Mouse (Mus musculus): ENCODE data around the gene Trim7. TPM values are rescaled to one million over a fixed set of nuclear protein-coding genes. Genes with fewer than 3 reads are reported as not detected.

Gene Trim7
- polyA plus RNA-seq, 1 experiment = 53.6 TPM

DNA sequence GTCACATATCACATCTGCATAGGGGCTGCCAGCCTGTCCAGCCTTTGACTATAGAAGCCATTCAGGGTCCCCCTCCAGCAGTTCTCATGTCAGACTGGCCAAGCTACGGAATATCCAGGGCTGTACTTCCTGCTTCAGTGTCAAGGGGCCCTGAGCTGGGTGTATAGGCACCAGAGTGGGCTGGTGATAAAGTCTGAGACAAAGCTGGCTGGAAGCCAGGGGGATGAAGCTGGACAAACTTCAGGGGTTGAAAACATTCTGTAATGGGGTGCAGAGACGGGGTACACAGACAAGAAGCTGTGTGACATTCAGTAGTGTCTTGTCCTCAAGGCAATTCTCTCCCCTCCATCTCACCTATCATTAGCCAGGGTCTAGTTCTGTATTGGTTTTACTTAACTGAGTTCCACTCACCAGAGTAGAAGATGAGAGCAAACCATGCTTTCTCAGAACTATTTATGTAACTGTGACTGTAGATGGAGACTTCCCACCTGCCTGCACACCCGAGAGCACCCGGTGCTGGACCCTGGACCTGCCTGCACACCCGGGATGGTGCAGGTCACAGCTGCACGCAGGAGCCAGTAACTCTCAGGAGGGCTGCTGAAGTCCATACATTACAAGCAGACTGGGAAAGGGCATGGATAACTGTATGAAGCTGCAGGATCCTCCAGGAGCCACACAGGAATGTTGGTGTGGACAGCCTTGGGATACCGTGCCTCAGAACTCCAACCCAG, 43.6 kb downstream of the Trim7 start:
- Histone ChIP-seq H3K4me1 (ENCODE audit: control insufficient read depth, insufficient read depth, insufficient read length) (peaks cover 4% of the 10 kb centered on the region; the same call in 1 of the 2 replicates), H3K4me3 (ENCODE audit: extremely low read depth, insufficient read depth, insufficient read length) (peak overlapping the region; percentile 63), H3K36me3 (ENCODE audit: control insufficient read depth, insufficient read depth, low read length) (peaks cover 25% of the 10 kb centered on the region), H3K27me3 (ENCODE audit: control insufficient read depth, insufficient read depth, low read length) (no peaks in the 10 kb centered on the region), H3K27ac (ENCODE audit: insufficient read depth, low read length) (peak overlapping the region; percentile 67)
- DNase-seq (ENCODE audit: low read depth in 1 of 2, low spot score in 2 of 2) = no peak
- TF ChIP-seq POLR2A (IDR thresholded peaks at IDR 0.05; ENCODE audit: low read depth, low read length) (no peak), CTCF (IDR thresholded peaks at IDR 0.05; ENCODE audit: extremely low read depth, insufficient read depth, insufficient read length, insufficient replicate concordance) (no peak)
- 3% methylated on average over 7 of the region's 7 CpGs for WGBS

DNA sequence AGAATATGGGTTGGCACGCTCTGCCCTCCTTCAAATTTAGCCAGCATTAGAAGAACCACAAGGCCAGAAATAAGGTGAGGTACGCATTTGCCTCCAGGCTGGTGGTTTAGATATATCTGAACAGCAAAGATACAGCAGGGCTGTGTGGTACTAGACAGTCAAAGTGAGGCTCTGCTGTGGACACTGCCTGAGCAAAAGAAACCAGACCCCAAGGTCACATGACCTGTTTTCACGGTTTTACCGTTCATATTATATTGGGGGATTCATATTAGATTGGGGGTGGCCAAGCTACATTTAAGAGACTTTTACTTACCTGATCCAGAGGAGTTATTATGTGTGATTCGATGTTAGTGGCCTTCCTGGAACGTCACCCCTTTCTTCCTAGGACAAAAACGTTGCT, 44.8 kb downstream of the Trim7 start:
- under 1% methylated on average over 7 of the region's 7 CpGs for WGBS
- H3K4me3 ChIP-seq (ENCODE audit: extremely low read depth, insufficient read depth, insufficient read length) = peak overlapping the region; percentile 63

DNA sequence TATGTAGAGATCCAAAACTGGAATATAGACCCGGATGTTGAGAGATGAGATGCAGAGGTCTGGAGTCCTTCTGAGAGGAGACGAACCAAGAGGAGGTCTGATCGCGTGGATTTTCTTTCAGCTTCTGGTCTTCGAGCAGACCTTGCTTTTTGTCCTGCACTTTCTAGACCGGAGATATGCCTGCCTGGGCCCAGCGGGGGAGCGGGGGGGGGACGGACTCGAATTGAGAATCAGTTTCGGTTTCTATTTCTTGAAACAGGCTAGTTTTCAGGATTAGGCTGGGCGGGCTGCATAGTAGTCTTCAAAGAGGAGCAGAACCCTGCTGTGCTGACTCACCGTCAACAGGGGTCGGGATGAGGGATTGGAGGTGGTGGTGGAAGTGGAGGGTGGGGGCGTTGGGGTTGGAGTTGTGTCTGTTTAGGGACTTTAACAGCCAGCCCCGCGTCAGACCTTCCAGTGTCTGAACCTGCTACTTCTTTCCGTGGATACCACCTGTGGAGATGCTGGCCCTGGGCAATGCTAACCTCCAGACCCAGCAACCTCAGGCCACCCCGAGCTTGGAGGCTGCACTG, 45.3 kb downstream of the Trim7 start, which contains the start of gene Irgm1:
Gene Irgm1 (minus strand): TSS at position 483 of the 572 bp plus-strand sequence.
- peak; percentile 68 to 76 for DNase-seq (ENCODE audit: low read depth in 1 of 2, low spot score in 2 of 2)

More for the DNA sequence above, 44.8 kb downstream of the Trim7 start:
- Histone ChIP-seq H3K27me3 (ENCODE audit: control insufficient read depth, insufficient read depth, low read length) (no peaks in the 10 kb centered on the region), H3K4me1 (ENCODE audit: control insufficient read depth, insufficient read depth, insufficient read length) (peaks cover 7% of the 10 kb centered on the region; the same call in 1 of the 2 replicates), H3K27ac (ENCODE audit: insufficient read depth, low read length) (peak overlapping the region; percentile 97), H3K36me3 (ENCODE audit: control insufficient read depth, insufficient read depth, low read length) (peaks cover 16% of the 10 kb centered on the region)
- no peak for DNase-seq (ENCODE audit: low read depth in 1 of 2, low spot score in 2 of 2)
- no peak for TF ChIP-seq POLR2A (IDR thresholded peaks at IDR 0.05; ENCODE audit: low read depth, low read length)
- TF ChIP-seq CTCF (IDR thresholded peaks at IDR 0.05; ENCODE audit: extremely low read depth, insufficient read depth, insufficient read length, insufficient replicate concordance) = no peak

DNA sequence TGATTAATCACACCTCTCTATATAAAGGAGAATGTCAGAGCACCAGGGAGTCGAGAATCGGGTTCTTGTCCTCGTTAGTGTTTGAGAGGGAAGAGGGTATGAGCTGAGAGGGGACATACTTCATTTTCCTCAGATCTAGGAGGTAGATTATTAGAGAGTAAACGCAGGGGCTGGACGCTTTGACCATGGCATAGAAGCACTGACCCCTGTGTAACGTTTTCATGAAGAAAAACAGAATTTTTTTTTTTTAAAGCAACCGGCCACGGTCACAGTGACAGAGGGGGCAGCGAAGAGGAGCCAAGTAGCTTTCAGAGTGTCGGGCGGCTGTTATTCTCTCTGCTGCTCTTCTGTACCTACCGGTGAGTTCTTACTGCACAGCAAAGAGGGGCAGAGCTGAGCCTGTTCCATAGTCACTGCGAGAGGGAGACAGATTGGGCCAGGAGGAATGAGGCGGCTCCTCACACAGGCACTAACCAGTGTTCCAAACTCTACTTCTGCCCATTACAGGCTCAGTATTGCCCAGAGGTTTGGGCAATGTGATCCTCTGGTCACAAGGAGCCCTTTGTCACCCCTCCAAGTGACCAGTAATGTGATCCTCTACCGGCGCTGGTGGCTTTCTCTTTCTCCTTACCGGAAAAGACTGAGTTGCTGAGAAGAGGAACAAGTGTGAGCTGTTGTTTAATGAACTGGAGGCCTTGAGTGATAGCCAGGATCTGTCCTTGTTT, 46.0 kb downstream of the Trim7 start:
- no peaks in the 10 kb centered on the region for H3K27me3 ChIP-seq (ENCODE audit: control insufficient read depth, insufficient read depth, low read length)
- H3K27ac ChIP-seq (ENCODE audit: insufficient read depth, low read length) = peak overlapping the region; percentile 97
- WGBS = under 1% methylated on average over 17 of the region's 17 CpGs
- peak overlapping the region; percentile 63 for H3K4me3 ChIP-seq (ENCODE audit: extremely low read depth, insufficient read depth, insufficient read length)
- TF ChIP-seq POLR2A (IDR thresholded peaks at IDR 0.05; ENCODE audit: low read depth, low read length) = peak; percentile 34; the same call in 1 of the 2 replicates
- no peak for TF ChIP-seq CTCF (IDR thresholded peaks at IDR 0.05; ENCODE audit: extremely low read depth, insufficient read depth, insufficient read length, insufficient replicate concordance)
- peaks cover 4% of the 10 kb centered on the region for H3K36me3 ChIP-seq (ENCODE audit: control insufficient read depth, insufficient read depth, low read length)
- no peak for DNase-seq (ENCODE audit: low read depth in 1 of 2, low spot score in 2 of 2)
- peaks cover 7% of the 10 kb centered on the region; the same call in 1 of the 2 replicates for H3K4me1 ChIP-seq (ENCODE audit: control insufficient read depth, insufficient read depth, insufficient read length)

More for the DNA sequence above, 45.3 kb downstream of the Trim7 start, which contains the start of gene Irgm1:
- no peak for TF ChIP-seq CTCF (IDR thresholded peaks at IDR 0.05; ENCODE audit: extremely low read depth, insufficient read depth, insufficient read length, insufficient replicate concordance)
- peak; percentile 8; the same call in 1 of the 2 replicates for TF ChIP-seq POLR2A (IDR thresholded peaks at IDR 0.05; ENCODE audit: low read depth, low read length)
- peaks cover 7% of the 10 kb centered on the region; the same call in 1 of the 2 replicates for H3K4me1 ChIP-seq (ENCODE audit: control insufficient read depth, insufficient read depth, insufficient read length)
- H3K27ac ChIP-seq (ENCODE audit: insufficient read depth, low read length) = peak within 1 kb of the TSS; percentile 97
- peak within 1 kb of the TSS; percentile 63 for H3K4me3 ChIP-seq (ENCODE audit: extremely low read depth, insufficient read depth, insufficient read length)
- no peaks in the 10 kb centered on the region for H3K27me3 ChIP-seq (ENCODE audit: control insufficient read depth, insufficient read depth, low read length)
- H3K36me3 ChIP-seq (ENCODE audit: control insufficient read depth, insufficient read depth, low read length) = peaks cover 11% of the 10 kb centered on the region
- under 1% methylated on average over 19 of the region's 19 CpGs for WGBS

DNA sequence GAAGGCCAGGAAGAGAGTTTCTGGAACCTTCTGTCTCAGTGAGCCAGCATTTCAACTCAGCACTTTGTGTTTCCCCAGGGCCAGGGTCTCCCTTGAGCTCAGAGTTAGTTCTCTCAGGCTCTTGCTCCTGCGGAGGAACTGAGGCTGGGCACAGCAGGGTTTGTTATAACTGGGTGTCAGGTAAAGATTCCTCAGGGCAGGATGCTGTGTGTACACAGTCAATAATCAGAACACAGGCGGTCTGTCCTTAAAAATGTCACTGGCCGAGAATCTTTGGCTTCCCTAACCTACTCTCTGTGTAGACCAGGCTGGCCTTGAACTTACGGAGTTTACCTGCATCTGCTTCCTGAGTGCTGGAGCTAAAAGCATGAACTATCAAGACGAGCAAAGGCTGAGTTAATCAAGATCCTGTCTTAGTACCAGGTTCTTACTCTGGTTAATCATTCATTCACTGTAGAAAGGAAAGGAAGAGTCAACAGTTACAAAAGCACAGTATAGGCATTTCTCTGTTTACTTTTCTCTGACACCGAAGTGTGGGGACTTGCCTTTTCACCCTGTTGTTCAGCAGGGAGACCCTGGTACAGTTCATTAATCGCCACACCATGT, 46.9 kb downstream of the Trim7 start:
- WGBS = 67% methylated on average over 7 of the region's 7 CpGs
- Histone ChIP-seq H3K4me1 (ENCODE audit: control insufficient read depth, insufficient read depth, insufficient read length) (peaks cover 7% of the 10 kb centered on the region; the same call in 1 of the 2 replicates), H3K27ac (ENCODE audit: insufficient read depth, low read length) (peak overlapping the region; percentile 97), H3K36me3 (ENCODE audit: control insufficient read depth, insufficient read depth, low read length) (0 out of 2 replicates have a peak, but pooled peaks cover 2% of the 10 kb centered on the region), H3K4me3 (ENCODE audit: extremely low read depth, insufficient read depth, insufficient read length) (no peak overlapping the region), H3K27me3 (ENCODE audit: control insufficient read depth, insufficient read depth, low read length) (no peaks in the 10 kb centered on the region)
- no peak for TF ChIP-seq POLR2A (IDR thresholded peaks at IDR 0.05; ENCODE audit: low read depth, low read length)
- no peak for TF ChIP-seq CTCF (IDR thresholded peaks at IDR 0.05; ENCODE audit: extremely low read depth, insufficient read depth, insufficient read length, insufficient replicate concordance)
- DNase-seq (ENCODE audit: low read depth in 1 of 2, low spot score in 2 of 2) = no peak

DNA sequence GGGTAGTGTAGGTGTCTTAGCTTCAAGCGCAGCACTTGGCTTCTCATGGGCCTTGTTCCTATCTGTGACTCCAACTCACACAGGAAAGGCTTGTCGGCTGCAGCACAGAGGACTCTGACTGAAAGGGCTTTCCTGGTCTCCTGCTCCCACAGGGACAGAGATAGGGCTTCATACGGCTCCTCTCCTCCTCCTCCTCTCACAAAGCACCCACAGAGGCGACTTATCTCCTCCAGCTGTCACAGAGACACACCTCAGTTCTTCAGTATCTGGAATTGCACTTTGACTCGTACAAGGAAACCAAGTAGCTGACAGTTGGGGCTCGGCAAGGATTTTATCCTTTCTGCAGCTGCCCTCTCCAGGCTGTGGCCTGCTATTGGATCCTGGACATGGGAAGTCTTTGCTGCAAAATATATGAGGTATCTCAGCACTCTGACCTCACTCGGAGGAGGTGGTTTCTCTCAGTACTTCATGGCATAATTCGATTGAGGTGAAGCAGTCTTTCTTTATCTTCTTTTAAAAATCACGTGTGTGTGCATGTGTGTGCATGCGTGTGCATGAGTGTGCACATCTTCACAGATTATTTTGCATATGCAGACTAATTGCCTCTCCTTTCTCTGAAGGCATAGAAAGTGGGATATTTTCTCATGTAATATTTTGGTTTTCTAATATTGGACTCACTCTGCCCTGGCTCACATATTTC, 47.8 kb downstream of the Trim7 start:
- H3K27me3 ChIP-seq (ENCODE audit: control insufficient read depth, insufficient read depth, low read length) = no peaks in the 10 kb centered on the region
- H3K27ac ChIP-seq (ENCODE audit: insufficient read depth, low read length) = peak overlapping the region; percentile 97
- peaks cover 7% of the 10 kb centered on the region; the same call in 1 of the 2 replicates for H3K4me1 ChIP-seq (ENCODE audit: control insufficient read depth, insufficient read depth, insufficient read length)
- DNase-seq (ENCODE audit: low read depth in 1 of 2, low spot score in 2 of 2) = no peak
- TF ChIP-seq CTCF (IDR thresholded peaks at IDR 0.05; ENCODE audit: extremely low read depth, insufficient read depth, insufficient read length, insufficient replicate concordance) (no peak), POLR2A (IDR thresholded peaks at IDR 0.05; ENCODE audit: low read depth, low read length) (no peak)
- H3K4me3 ChIP-seq (ENCODE audit: extremely low read depth, insufficient read depth, insufficient read length) = no peak overlapping the region
- no peaks in the 10 kb centered on the region for H3K36me3 ChIP-seq (ENCODE audit: control insufficient read depth, insufficient read depth, low read length)
- 75% methylated on average over 10 of the region's 10 CpGs for WGBS
